Mouse (Mus musculus) gonadal fat pad, adult 2 months (tissue): Measurements from ENCODE around the gene A930033H14Rik. TPM values are rescaled to one million over a fixed set of nuclear protein-coding genes. Genes with fewer than 3 reads are reported as not detected.

Source experiments
- DNase-seq: peaks from one replicate; pipeline ENCODE4 v3.0.0-alpha.2; 2012; ENCODE audit warnings: low read depth
- polyA plus RNA-seq: library from polyadenylated mRNA; depleted of rRNA; stranded (reverse); fragments of >200 nt; gene quantifications from 2 replicates; pipeline ENCODE4 v1.2.3, GENCODE M21; 2012

Gene A930033H14Rik
- polyA plus RNA-seq, 1 experiment: 0.99 TPM

- no peak for DNase-seq
These were observed 24.3 kb upstream of the A930033H14Rik start for GRCm38 (mm10) chr10:69237185-69237584.

DNA sequence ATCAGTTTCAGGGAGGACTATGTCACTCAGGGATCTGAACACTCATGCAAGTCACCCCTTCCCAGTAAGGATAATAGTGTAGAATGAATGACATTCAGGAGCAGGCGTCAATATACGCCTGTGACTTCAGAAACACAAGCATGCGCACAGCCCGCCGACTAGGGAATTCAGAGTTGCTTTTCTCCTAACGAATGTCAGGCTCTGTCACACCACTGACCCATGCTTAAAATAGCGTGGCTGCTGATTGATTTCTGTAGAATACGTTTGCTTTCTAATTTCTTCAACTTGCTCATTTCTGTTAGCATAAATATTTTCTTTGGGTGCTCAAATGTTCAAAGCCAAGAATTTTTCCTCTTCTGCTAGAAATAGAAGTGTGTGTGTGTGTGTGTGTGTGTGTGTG is 13.1 kb upstream of the A930033H14Rik start:
- DNase-seq: no peak

- no peak for DNase-seq
These were observed 12.6 kb upstream of the A930033H14Rik start for GRCm38 (mm10) chr10:69225471-69225870.

- no peak for DNase-seq
These were observed 11.4 kb upstream of the A930033H14Rik start for GRCm38 (mm10) chr10:69224276-69224675.

GRCm38 (mm10) chr10:69223232-69223631 is 10.3 kb upstream of the A930033H14Rik start:
- DNase-seq: no peak

DNA sequence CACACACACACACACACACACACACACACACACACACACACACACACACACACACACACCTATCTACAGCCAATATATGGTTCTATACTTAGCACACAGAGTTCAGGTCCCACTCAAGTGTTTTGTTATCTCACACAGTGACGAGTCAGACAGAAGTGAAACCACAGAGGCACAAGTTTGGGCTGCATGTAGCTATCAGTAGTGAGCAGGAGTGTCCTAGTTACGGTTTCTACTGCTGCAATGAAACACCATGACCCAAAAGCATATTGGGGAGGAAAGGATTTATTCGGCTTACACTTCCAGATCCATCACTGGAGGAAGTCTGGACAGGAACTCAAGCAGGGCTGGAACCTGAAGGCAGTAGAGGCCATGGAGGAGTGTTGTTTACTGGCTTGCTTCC is 9.1 kb upstream of the A930033H14Rik start:
- no peak for DNase-seq

- no peak for DNase-seq
These were observed 8.2 kb upstream of the A930033H14Rik start for GRCm38 (mm10) chr10:69221148-69221547.

DNA sequence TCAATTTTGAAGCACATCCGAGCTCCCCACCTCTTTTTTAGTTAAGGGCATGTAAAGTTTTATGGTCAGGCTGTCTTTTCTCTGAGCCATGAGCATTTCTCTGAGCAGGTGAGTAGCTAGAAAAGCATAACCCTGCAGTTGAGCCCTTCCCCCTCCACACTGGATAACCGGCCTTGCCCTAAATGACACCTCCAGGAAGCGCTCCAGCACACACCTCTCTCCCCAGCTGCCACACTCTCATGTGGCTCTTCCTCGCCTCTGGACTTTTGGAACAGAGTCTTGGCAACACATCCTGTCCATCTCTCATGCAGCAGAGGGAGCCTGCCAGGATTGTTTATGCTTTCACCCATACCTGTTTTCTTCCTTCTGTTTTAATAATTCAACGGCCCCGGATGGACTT is 7.4 kb upstream of the A930033H14Rik start:
- DNase-seq: no peak

DNA sequence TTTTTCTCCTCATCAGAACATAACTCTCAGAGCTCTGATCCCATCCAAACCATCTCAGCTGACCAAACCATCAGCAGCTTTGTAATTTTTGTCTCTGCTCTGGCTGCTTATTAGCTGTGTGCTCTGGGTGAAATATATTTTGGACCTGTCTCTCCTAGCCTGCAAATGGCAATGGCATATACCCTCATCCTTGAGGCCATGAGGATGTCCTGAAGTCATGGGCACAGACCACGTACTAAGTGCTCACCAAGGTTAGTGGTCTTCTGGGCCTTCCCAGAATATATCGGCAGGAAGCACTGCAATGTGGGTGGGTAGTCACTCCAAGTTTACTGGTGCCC is 6.4 kb upstream of the A930033H14Rik start:
- DNase-seq: no peak

DNA sequence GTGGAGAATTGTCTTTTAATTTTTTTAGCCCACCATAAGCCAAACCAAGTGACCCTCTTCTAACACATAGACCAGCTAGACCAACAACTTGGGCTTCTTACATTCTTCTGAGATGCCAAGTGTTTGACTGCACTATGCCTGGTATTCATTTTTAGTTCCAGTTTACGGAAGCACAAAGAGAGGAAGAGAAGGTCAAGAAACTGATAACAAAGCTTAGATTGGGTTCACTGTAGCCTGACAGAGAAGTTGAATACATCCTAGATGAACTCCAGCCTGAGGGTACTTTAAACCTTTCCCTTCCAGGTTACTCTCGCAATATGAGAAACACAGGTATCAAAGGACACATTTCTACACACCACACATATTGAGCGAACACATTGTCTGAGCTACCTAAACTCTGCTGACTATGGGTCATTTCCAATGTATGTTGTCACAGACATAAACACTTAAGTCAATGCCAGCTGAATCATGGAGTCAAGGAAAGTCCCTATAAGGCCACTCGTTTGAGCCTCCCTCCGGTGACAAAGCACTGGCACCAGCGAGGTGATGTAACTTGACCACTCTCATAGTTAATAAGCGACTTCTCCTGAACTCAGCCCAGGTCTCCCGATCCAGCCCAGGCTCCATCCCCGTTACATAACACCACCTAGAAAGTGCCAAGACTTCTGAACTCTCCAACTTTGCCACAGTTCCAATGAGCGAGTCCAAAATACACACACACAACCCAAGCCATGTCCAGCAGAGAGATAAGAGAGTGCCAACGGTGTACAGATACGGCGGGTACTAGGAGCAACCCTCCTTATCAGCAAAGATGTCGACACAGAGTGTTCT is 5.8 kb upstream of the A930033H14Rik start:
- DNase-seq: no peak

DNA sequence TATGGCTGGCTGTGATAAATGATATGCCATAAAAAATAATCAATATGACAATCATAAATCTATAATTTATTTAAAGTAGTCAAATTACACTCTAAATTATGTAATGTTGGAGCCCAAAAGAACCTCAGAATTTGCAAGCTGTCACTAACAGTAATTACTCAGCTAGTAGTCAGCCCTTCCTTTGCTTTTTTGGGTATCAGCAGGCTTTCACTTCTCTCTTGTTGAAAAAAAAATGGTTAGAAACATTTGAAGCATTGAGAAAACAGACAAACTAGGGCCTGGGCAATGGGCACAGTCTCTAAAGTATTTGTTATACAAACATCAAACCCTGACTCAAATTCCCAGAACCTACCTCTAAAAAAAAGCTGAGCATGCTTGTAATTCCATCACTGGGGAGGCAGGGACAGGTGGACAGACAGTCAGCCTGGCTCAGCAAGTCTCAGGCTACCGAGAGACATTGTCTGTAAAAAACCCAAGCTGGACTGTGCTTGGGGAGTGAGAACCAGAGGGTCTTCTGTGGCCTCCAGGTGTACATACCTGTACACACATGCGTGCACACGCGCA is 4.3 kb upstream of the A930033H14Rik start:
- DNase-seq: no peak

DNA sequence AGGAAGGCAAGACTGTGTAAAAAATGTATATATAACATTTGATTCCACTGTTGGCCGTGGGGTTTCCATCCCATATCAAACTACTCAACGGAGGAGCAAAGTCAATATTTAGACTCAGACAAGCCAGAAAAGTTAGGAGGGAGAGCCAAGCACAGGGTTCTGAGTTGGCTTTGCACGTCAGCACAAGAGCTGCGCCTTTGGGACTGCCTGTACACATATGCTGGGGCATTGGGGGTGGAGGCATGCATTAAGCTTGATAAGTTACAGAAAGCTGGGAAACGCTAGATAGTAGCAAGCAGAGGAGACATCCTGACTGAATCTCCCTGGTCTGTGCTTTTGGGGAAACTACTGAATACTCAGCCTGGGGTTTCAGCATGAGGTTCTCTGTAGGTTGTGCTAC is 1.1 kb upstream of the A930033H14Rik start:
- no peak for DNase-seq

DNA sequence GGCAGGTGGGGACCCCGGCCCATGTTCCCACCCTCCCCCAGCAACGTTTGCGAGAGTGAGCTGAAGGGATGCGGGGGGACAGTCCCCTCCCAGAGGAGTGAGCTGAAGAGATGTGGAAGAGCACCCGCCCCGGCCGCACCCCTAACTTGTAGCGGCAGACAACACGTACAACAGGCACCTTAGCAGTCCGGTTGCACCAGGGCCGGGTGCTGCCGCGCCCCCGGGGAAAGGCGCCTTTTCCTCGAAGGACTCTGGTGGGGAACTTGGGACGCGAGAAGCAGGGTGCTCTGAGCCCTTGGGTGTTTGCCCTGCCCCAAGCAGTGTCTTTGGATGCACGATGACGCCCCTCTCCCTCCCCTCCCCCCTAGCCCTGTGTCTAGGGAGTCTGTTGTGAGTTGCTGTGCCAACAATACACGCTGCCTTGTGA is 566 bp upstream of the A930033H14Rik start:
- no peak for DNase-seq

- DNase-seq: peak; percentile 33
These were observed 922 bp downstream of the A930033H14Rik start for GRCm38 (mm10) chr10:69211976-69212375.

GRCm38 (mm10) chr10:69211560-69211959 is 1.3 kb downstream of the A930033H14Rik start:
- no peak for DNase-seq

- DNase-seq: no peak
These were observed 2.2 kb downstream of the A930033H14Rik start for GRCm38 (mm10) chr10:69210659-69211058.

GRCm38 (mm10) chr10:69210006-69210405 is 2.9 kb downstream of the A930033H14Rik start:
- DNase-seq: no peak

GRCm38 (mm10) chr10:69208705-69209104 is 4.2 kb downstream of the A930033H14Rik start:
- no peak for DNase-seq

DNA sequence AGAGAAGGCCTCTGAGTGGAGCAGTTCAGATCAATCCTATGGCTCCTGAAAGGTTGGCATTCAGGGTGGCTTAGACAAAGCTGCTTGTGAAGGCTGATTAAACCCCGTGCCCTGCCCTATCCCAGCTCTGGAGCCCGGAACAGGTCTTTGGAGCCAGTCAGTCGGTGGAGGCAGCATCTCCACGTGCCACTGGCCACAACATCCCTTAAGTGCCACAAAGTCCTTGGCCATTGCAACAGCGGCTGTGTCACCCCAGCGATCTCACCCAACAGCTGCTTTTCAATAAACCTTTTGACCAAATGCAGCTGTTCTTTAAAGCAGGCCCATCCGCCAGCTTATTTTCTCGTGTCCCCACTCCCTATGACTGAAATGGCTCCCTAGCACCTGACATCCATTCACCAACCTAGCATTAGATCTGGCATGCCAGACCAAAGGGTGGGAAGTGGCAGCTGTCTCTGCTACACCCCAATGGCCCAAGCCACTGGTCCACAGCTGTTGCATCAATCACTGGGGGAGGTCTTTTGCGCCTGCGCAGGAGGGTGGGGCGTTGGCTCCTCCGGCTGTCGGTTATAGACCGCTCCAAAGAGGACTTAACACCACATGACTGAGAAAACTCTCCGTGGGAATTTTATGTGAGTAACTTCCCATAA is 4.8 kb downstream of the A930033H14Rik start:
- no peak for DNase-seq

DNA sequence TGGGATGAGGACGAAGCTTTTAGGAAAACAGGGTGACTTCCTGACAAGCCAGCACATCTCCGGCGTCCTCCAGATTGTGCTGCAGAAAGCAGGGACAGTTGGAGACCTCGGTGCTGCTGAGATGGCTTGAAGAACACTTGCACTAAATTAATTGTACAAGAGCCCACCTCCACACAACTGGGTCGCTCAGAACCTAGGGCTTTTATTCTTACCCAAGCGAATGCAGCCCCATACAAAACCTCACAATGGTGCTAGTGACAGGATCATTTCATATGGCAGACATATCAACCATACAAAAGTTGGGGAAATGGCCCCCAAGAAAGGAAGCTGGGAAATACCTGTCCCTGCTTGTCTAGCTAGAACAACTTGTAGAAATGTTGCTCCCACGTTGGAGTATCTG is 5.4 kb downstream of the A930033H14Rik start:
- DNase-seq: no peak

GRCm38 (mm10) chr10:69206081-69206480 is 6.8 kb downstream of the A930033H14Rik start:
- DNase-seq: no peak

DNA sequence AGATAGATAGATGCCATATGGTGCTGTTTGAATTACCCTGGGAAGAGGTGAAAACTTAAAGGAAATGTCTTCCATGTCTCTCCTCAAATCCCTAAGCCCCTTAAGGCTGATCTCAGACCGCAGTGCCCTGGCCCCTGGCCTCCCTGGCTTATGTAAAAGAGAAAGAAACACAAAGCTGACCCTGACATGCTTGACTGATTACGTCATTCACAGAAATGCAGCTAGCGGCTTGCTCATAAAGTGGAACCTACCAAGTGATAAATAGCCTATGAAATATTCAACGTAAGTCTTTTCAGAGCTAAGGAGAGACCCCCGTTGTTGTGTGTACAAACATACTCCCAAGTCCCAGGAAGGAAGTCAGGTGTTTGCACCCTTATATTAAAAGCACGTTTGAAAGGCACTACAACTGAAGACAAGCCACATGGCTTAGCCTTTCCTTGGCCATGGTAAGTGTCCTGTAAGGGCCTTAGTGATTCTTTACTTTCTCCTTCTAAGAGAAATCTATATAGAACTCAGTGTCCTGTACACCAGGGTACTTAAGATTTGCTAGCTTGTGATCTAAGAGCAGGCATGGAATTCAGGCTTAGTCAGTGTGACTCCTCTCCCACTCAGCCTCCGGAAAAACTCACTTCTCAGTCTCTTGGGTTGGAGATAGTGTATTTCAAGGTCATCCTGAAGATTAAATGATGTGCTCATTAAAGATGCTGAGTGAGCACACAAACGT is 8.1 kb downstream of the A930033H14Rik start:
- no peak for DNase-seq
